Mouse (Mus musculus) monocyte, adult 2 months (primary cell): ENCODE measurements around the gene Neurod6.
"Not testable (repeated sequence)": the region's sequence is repeated elsewhere in the genome, so short reads cannot be mapped to it uniquely, and the experiment has no call there.

Source experiments
- DNase-seq, 2 experiments: peaks; one replicate each; pipeline ENCODE4 v3.0.0; 2022; ENCODE audit warnings: low spot score in 2 of 2, low read depth in 1 of 2

Gene Neurod6

DNA sequence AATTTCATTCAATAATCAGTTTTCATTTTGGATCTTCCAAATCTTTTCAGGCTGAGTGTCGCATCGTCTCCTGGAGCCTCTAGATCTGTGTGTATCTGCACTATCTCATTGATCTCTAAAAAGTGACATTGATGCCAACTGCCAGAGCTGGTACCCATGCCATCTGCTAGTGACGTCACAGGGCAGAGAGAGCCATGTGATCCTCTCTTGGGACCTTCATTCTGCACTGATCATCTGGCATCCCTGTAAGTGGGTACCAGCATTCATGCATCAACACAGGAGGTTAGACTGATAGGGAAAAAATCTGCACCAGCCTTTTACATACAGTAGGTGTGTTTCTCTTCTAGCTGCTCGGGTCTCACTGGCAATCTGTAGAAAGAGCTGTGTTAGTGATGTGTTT is at the start of gene Neurod6:
Gene Neurod6 (minus strand): TSS at position 290 of the 400 bp plus-strand sequence.
- DNase-seq: no peak

DNA sequence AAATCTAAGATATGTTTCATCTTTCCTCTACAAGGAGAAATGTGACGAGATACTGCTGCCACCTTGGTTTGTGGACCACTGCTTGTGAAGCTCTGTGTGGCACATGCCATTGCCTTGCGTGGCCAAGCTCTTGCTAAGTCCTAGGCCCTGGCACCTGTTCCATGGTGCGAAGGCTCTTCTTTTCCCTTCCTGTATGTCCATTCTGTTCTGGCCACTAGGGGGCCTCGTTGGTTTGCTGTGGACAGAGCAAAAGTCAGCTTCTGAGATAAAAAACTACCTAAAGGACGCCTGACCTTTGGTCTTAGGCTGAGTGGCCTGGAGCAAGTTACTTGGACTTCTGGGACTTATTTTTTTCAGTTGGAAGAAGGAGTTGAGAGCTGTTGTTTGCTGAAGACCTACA is 36.1 kb upstream of the Neurod6 start:
- no peak for DNase-seq

DNA sequence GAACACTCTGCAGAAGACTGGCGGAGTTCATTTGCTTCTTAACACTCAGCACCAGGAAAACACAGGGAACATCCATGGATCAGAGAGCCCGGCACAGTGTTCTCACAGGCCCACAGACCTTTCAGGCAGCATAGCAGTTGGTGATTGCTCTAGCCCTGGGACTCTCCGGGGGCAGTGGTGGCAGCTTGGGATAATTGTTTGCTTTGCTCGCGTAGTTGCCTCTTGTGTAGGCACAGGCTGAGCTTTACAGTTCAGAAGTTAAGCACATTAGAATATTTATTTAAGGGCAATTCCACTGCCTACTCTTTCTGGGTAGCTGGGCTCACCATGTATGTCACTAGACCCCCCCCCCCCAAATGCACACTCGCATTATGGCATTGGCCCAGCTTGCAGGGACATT is 34.4 kb upstream of the Neurod6 start:
- no peak for DNase-seq

DNA sequence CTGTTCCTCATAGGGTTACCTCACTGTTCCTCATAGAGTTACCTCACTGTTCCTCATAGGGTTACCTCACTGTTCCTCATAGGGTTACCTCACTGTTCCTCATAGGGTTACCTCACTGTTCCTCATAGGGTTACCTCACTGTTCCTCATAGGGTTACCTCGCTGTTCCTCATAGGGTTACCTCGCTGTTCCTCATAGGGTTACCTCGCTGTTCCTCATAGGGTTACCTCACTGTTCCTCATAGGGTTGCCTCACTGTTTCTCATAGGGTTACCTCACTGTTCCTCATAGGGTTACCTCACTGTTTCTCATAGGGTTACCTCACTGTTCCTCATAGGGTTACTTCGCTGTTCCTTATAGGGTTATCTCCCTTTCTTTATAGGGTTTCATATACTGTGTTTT is 29.9 kb upstream of the Neurod6 start:
- not testable (repeated sequence) for DNase-seq

DNA sequence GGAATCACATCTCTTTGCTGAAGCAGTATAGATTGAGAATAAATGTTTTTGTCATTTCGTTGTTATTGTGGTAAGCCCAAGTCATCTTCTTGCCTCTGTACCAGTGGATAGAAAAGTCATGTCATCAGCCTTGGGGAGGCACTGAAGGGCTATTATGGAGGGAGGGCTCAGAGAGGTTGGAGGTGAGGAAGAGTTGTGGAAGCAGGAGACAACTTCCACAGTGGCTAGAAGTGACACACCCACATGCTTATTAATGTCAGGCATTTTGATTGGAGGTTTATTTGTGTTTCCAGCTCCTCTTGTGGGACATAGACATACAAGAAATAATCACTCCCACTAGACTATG is 23.7 kb upstream of the Neurod6 start:
- no peak for DNase-seq

DNA sequence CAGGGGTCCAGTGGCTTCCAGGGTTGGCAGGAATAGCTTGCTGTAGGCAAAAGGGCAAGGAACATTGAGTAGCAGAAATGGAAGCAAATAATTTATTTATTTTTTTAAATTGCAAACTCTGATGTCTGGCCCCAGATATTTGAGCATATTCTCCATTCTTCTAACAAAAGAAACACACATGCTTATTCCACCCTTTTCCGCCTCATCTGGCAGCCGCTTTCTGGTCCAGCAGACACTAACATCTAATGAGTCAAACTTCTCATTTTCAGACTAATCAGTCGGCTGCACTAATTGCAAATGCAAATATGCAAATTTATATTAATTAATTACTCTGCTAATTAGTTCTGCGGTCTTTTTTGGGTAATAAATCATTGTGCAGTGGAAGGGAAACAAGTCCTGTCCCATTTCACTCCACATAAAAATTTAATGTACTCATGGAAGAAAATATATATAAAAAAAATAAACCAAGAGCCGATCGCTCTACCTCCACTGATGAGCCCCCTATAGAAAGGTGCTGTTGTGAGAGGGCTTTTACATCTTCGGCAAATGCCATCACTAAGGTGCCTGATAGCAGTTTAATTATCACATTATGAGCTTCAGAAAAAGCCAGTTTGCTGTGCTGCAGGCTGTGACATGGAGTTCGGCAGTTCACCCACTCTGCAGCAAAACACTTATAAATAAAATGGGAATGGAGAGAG is 23.1 kb upstream of the Neurod6 start:
- no peak for DNase-seq

DNA sequence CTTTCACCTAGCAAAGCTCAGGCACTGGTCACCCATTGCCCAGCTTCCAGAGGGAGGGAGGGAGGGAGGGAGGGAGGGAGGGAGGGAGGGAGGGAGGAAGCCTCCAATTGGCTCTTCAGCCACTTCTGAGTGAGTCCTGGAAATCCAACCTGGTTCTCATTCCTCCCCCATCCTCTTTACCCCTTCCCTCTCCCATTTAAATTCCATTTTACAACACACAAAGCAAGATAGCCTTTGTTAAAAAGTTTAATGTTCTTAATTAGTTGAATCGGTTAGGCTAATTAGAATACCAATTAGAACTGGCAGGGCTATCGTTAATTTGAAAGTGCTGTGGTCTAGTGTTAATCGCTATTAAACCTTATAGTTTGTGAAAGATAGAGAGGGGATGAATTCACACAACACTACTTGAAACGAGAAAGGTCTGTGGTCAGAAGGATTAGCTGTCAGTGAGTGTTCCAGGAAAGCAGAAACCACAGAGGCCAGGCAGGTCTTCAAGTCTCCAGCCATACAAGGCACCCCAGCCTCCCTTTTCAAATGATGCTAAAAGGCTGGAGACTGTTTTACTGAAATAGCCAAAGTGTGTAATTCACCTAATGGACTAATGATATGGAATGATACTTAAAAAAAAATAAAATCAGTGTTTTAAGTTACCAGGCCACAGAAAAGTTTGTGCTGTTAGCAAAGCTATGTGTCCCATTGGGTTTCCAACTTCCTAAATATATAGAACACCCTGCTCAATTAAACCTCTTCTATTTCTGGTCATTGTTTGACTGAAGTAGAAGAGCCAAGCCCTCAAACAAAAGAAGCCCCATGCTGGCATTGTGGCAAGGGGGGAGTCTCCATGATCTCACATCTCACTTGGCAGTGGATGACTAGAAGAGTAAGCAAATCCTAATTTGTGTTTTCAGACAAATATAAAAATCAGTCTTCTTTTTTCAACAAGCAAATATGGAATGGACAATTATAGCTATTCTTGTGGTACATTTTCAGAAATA is 19.6 kb upstream of the Neurod6 start:
- no peak for DNase-seq

DNA sequence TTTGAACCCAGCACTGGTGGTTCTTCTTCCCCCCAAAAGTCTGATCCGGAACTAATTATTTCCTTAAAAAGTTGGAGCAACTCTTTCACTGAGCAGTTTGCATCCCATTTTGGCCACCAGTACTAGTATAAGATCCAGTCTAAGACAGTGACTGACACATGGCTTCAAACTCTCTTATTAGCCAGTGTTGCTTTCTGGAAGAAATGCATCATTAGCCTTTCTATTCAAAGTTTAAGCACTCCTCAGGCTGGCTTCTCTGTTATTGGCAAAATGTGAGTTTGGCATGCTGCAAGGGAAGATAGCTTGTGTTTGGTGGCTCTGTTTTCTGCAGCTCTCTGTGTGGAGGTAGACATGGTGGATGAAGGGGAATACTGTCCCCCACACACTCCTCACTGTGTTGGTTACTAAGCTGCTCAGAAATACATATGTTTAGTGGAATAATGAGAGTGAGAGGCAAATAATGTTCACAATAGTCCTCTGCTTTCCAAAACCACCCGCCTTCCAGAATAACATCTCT is 9.0 kb upstream of the Neurod6 start:
- no peak for DNase-seq

DNA sequence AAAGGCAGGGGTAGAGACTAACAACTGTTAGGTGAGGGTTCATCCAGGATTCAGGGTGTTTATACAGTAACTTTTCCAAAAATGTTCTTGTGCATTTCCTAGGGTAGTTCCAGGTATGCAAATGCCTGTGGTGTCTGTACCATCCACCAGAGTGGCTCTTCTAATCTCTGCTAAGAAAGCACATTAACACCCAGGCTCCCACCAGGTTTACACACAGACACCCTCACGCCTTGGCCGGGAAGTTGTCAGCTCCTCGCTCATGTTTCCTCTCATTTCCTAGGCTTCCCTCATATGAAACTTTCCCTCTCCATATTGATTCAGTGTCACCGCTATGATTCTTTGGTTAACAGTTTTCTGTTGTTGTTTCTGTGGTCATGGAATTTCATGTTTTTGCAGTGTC is 2.4 kb upstream of the Neurod6 start:
- DNase-seq: no peak

DNA sequence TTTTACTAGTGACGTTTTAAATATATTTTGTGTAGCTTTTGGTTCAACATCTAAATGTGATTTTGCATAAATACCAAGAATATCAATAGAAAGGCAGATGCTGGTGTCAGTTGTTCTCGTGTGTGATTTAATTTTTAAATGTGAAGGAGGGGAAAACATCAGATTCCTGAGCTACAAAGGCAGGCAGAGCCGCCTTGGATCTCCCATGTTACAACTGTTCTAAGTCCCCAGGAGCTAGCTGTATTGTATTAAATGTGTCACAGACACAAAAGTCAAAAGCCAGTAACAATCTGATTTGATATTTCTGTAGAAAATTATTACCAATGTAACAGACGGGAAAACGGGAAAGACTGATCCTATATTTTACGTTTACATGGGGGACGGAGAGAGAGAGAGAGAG is 1.8 kb upstream of the Neurod6 start:
- DNase-seq: no peak

DNA sequence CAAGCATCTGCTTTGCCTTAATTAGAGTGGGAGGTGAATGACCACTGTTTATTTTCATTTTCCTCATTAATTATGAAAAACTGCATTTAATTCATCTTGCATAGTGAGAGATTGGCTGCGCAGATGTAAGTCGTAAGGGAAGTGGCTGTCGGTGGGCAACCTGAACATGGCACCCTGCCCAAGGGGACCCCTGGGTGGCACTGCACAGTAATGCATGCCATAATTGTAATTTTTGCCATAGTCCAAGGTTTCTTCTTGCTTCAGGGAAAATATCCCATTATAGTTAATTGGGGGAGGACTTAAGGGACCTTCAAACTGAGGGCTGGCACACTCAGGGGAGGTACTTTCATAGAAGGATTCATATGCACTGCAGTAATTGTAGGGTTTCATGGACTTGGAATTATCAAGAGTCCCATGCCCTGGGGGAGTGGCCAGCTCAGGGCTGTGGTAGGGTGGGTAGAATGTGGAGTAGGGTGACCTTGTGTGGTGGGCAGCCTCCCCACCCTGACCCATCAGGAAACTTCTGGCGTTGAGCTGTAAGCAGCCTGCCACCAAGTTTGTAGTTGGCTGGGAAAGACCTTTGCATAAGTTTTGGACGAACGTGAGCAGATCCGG is 2.4 kb downstream of the Neurod6 start:
- no peak for DNase-seq

DNA sequence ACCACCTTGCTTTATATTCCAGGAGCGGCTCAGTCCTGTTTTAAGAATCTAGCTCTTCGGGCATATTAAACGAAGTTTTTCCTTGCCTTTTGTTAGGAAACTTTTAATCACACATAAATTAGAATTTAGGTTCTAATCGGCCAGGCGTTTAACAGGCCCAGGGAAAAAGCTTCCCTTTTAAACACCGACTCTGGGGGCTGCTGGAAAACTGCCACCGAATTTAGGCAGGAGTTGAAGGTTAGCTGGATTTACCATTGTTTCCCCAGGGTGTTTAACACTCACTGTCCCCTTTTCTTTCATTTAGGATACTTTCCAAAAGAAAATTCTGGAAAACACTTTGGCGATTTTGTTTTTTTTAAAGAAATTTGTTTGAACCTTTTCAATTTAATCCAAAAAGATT is 3.7 kb downstream of the Neurod6 start:
- no peak for DNase-seq

DNA sequence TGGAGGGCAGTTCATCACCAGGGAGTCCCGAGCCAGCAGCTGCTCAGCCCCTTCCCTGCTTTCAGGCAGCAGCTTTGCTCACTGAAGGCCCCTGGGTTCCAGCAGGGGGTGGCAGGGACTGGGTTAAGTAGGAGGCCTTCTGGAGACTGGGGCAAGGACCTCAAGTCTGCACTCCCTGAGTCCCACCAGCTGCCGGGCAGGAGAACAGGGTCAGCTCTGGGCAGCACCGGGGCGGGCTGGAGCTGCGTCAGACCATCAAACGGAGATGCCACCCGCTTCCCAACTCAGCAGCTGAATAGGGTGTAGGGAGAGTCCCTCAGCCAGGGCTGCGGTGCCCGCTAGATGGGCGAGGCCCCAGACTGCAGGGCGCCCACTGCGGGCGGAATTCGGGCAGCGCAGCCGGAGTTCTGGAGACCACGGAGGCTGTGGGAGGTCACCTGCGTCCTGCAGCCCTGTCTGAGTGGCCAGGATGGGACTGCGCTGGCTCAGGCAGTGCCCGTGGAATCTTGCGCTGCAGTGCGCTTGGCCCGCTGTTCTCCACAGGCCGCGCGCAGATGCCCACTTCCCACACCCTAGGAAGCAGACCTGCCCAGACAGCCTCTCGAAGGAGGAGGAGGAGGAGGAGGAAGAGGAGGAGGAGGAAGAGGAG is 4.3 kb downstream of the Neurod6 start:
- DNase-seq: no peak

DNA sequence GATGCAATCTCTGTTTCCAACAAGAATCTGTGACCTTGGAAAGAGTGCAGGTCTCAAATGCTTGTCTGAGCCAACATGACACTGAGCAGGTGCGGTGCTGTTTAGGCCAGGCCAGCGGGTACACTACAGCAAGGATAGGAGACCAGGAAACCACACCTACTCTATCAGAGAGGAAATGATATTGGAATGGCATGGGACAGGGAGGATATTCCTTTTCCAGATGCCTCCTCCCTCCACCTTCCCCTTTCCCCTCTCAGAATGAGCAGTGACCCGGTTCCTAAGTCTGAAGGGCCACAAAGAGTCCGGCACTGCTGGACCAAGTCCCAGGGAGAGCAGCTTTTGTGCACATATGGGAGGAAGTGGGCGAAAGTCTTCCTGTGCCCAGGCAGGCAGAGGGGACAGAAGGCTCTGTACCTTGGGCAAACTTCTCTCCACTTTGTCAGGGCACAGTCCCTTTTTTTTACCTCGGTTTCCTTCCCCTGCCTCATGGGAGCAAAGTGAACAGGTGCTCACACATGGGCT is 4.9 kb downstream of the Neurod6 start:
- DNase-seq: no peak

DNA sequence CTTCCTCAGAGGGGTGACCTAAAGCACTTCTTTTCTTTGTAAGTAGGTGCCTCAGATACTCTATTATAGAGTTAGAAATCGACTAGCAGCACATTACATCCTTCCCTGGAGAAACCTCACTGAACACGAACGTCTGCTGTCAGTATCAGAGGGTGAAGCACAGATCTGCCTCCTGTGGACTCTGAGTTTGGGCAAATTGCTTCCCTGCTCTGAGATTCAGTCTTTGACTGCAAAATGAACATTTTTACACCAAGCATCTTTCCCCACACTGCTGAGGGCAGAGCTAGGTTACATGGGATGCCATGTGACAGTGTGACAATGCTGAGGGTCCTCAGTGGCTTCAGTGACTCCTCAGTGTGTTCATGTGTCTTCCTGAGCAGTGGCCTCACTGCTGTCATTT is 13.3 kb downstream of the Neurod6 start:
- DNase-seq: no peak

DNA sequence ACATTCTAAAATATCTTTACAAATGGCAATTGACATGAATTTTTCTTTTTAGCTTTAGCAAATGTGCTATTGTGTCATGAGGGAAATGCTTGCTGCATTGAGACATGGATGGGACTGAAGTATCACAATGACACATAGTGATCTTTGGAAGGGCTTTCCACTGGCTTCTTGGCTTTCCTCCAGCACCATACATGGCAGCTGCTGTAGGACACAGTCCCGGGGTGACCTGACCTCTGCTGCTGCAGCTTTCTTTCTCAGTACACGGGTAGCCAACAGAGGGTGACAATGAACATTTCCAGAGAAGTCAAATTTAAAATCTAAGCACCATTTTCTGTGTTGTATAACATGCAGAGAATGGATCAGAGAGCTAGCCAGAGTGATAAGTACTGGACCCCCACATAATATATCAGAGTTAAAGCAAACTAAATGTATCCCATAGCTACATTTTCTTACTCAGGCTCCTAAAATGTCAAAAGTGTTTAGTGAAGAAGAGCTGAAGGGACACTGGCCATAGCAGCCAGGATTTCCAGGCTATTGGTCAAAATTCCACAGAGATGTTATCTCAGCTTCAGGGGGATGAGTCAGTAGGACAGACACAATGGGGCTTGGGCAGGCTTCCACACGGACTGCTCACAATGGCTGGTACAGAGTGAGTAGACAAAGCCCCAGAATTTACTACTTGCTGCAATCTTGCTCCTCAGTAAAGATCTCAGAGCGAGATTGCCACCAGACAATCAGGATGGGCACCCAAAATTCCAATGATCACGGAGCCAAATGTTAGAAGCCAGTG is 19.7 kb downstream of the Neurod6 start:
- DNase-seq: no peak

DNA sequence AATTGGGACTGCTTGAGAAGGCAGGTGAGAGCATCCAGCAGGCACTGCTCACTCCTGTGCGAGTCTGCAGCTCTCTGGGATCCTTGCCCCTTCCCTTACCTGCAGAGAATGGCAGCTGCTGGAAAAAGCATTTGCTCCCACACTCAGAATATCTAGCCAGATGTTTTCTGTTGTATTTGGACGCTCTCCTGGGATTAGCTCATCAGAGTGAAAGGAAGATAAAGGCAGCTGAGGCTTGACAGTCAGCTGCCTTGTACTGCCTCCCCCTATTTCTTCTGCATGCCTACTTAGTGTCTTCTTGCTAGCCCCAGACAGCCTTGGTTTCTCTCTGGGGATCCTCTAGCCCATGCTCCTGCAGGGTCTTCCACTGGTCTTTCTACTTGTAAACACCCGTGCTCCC is 31.1 kb downstream of the Neurod6 start:
- DNase-seq: no peak

DNA sequence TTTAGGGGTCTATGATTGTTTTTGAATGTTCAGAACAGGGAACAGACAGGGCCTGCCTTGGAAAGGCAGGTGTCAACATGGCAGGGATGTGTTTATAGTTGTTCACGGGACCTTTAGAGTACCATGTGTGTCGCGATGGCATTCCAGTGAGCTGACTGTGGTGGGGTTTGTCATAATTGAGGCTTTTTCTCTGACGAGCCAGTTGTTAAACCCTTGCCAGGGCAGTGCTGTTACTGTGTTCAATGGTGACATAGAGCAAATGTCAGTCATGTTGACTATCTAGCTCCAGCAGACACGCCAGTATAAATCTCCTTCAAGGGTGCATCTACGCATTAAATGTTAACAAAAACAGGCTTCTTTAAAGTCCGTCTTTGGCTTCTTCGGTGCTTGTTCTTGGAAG is 31.5 kb downstream of the Neurod6 start:
- no peak for DNase-seq

DNA sequence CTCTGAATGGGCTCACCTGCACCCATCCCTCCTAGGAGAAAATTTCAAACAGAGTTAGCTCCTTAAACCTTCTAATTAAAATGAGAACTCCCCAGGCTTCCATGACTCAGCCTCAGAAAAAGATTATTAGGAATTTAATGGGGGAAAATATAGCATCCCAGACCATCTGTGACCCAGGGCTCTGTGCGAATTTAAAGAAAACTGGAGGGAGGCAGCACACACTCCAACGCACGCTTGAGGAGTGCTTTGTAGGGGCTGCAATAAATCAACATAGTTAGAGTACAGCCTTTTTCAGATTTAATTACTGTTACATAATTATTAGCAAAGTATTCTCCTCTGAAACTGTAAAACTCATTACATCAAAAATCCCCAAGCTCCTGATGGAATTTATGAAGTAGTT is 32.2 kb downstream of the Neurod6 start:
- no peak for DNase-seq

DNA sequence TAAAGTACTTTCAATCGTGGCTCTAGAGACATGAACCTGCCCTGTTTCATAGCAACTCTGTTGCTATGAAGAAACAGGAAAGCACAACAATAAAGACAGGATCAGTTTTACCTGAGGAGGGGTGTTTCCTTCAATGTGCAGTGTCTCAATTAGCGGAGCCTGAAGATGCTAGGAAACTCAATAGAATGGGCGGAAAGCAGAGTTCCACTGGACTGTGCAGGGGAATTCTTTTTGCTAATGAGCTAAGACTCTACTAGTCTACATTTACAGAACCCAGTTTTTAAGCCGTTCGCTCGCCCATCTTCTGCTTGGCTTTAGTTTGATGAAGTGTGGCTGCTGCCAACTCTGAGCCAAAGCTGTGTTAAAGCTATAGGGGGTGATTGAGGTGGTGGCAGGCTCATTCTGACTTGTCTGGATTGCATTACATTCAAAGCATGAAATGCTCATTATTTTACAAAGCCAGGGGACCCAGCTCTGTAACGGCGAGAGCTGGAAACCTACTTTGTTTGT is 33.2 kb downstream of the Neurod6 start:
- DNase-seq: no peak
